10 mouse cellular contexts compared by ENCODE assay signal in genomic region chr4:119125577-119126270, GRCm38 (mm10). TPM values are rescaled to one million over a fixed set of nuclear protein-coding genes. Genes with fewer than 3 reads are reported as not detected.
DNase-seq lines count a peak whose midpoint lies in the region; ATAC-seq and TF ChIP-seq lines count a peak whose summit lies in the region.
"Had no signal": no experiment of that assay in that cellular context is flagged by ENCODE, and none has a peak within 500 bp of the region (broad histone marks: within the 10 kb centered on the region; RNA-seq: fewer than 3 reads in every experiment).

No protein-coding gene starts in this region.

- no peaks in the 10 kb centered on the region for H3K27me3 ChIP-seq in intestine, embryonic 15.5 days (replicated peaks)
- H3K27me3 ChIP-seq in intestine, embryonic 16.5 days (replicated peaks; ENCODE audit: control insufficient read depth, insufficient read depth, low read length), result no peaks in the 10 kb centered on the region
- H3K27me3 ChIP-seq in CH12.LX (replicated peaks), result no peaks in the 10 kb centered on the region
- H3K27me3 ChIP-seq in embryonic facial prominence, embryonic 10.5 days (replicated peaks; ENCODE audit: low read depth, poor library complexity, severe bottlenecking), result no peaks in the 10 kb centered on the region
- no peaks in the 10 kb centered on the region for H3K27me3 ChIP-seq in kidney, embryonic 15.5 days
- H3K27me3 ChIP-seq: midbrain, embryonic 13.5 days had no signal

- H3K9me3 ChIP-seq in intestine, embryonic 15.5 days, result no peaks in the 10 kb centered on the region
- no peaks in the 10 kb centered on the region for H3K9me3 ChIP-seq in intestine, embryonic 16.5 days (ENCODE audit: control insufficient read depth, low read length)
- H3K9me3 ChIP-seq in CH12.LX (replicated peaks; ENCODE audit: low read length), result no peaks in the 10 kb centered on the region
- no peaks in the 10 kb centered on the region for H3K9me3 ChIP-seq in embryonic facial prominence, embryonic 10.5 days
- H3K9me3 ChIP-seq in kidney, embryonic 15.5 days (replicated peaks), result no peaks in the 10 kb centered on the region
- H3K9me3 ChIP-seq: midbrain, embryonic 13.5 days had no signal

- in situ Hi-C loops in CH12.LX (cut with MboI; ENCODE audit: low pct_ligation_motif_present, low pct_unique_long_range_greater_than_20kb, low sequenced_read_pairs), result loop anchor here (10.0 kb wide), 1 partner anchor 121 kb away; no protein-coding TSS in a partner anchor

- H3K4me2 ChIP-seq in intestine, embryonic 15.5 days (replicated peaks), result no peak overlapping the region
- no peak overlapping the region for H3K4me2 ChIP-seq in intestine, embryonic 16.5 days (ENCODE audit: low read depth, low read length)
- H3K4me2 ChIP-seq in CH12.LX (ENCODE audit: insufficient read depth, low read depth, poor library complexity, severe bottlenecking), result no peak overlapping the region
- no peak overlapping the region for H3K4me2 ChIP-seq in kidney, embryonic 15.5 days
- H3K4me2 ChIP-seq: midbrain, embryonic 13.5 days had no signal

- no peak overlapping the region for H3K9ac ChIP-seq in intestine, embryonic 15.5 days
- no peak overlapping the region for H3K9ac ChIP-seq in intestine, embryonic 16.5 days (ENCODE audit: low read depth, low read length)
- H3K9ac ChIP-seq in CH12.LX (ENCODE audit: insufficient read depth, low read depth), result no peak overlapping the region
- H3K9ac ChIP-seq in kidney, embryonic 15.5 days, result no peak overlapping the region
- H3K9ac ChIP-seq: midbrain, embryonic 13.5 days had no signal

- ATAC-seq in intestine, embryonic 15.5 days, result no peak
- ATAC-seq in intestine, embryonic 16.5 days, result no peak
- no peak for ATAC-seq in kidney, embryonic 15.5 days (replicated peaks; ENCODE audit: low FRiP score)
- ATAC-seq: midbrain, embryonic 13.5 days had no signal

- no peak for TF ChIP-seq RAD21 in CH12.LX (IDR thresholded peaks at IDR 0.05; ENCODE audit: low read depth, low read length)

- no peak for TF ChIP-seq CTCF in CH12.LX (conservative IDR thresholded peaks at IDR 0.05 in 1 of 2, IDR thresholded peaks at IDR 0.05 in 1 of 2; ENCODE audit: low read depth in 2 of 2, low read length in 2 of 2)

- H3K79me2 ChIP-seq in CH12.LX (replicated peaks; ENCODE audit: control insufficient read depth, extremely low read depth, insufficient read depth, poor library complexity, severe bottlenecking), result no peaks in the 10 kb centered on the region
- peaks cover 71% of the 10 kb centered on the region for H3K79me2 ChIP-seq in macrophage (ENCODE audit: inconsistent target)

- dilution Hi-C loops in CH12.LX (cut with MboI; ENCODE audit: extremely low pct_ligation_motif_present, extremely low pct_unique_long_range_greater_than_20kb, low sequenced_read_pairs), result no loop called here

- no peak for TF ChIP-seq EP300 in CH12.LX (IDR thresholded peaks at IDR 0.05; ENCODE audit: low read length)

- H3K4me1 ChIP-seq in intestine, embryonic 15.5 days (replicated peaks), result peaks cover 16% of the 10 kb centered on the region
- peaks cover 29% of the 10 kb centered on the region for H3K4me1 ChIP-seq in intestine, embryonic 16.5 days (ENCODE audit: control insufficient read depth, insufficient read depth, low read length)
- peaks cover 24 to 81% of the 10 kb centered on the region in 2 experiments for H3K4me1 ChIP-seq in CH12.LX (ENCODE audit: control insufficient read depth in 1 of 2, insufficient read depth in 2 of 2)
- peaks cover 36% of the 10 kb centered on the region for H3K4me1 ChIP-seq in embryonic facial prominence, embryonic 10.5 days
- peaks cover 17% of the 10 kb centered on the region for H3K4me1 ChIP-seq in kidney, embryonic 15.5 days
- H3K4me1 ChIP-seq: midbrain, embryonic 13.5 days had no signal

- H3K27ac ChIP-seq in intestine, embryonic 15.5 days, result peak overlapping the region; percentile 9; the same call in 1 of the 2 replicates
- H3K27ac ChIP-seq in intestine, embryonic 16.5 days (ENCODE audit: low read length), result no peak overlapping the region
- H3K27ac ChIP-seq in CH12.LX (ENCODE audit: insufficient read depth, low read depth), result peak overlapping the region; percentile 12; the same call in 1 of the 2 replicates
- H3K27ac ChIP-seq in embryonic facial prominence, embryonic 10.5 days (replicated peaks), result 0 out of 2 replicates have a peak overlapping the region, but pooled peaks have one; percentile 10
- peak overlapping the region; percentile 91 for H3K27ac ChIP-seq in macrophage
- no peak overlapping the region for H3K27ac ChIP-seq in kidney, embryonic 15.5 days
- H3K27ac ChIP-seq: midbrain, embryonic 13.5 days had no signal

- 75% methylated on average over 9 of the region's 9 CpGs for WGBS in intestine, embryonic 15.5 days
- 76% methylated on average over 9 of the region's 9 CpGs for WGBS in intestine, embryonic 16.5 days
- 84% methylated on average over 9 of the region's 9 CpGs for WGBS in embryonic facial prominence, embryonic 10.5 days
- WGBS in macrophage (ENCODE audit: missing documents), result 17% methylated on average over 9 of the region's 9 CpGs
- WGBS in kidney, embryonic 15.5 days, result 77% methylated on average over 9 of the region's 9 CpGs

- no peak for DNase-seq in CH12.LX (ENCODE audit: extremely low read depth)
- DNase-seq in embryonic facial prominence, embryonic 10.5 days (ENCODE audit: low spot score), result no peak
- no peak for DNase-seq in frontal cortex, adult 2 months (ENCODE audit: extremely low spot score in 1 of 2, low spot score in 1 of 2)
- no peak for DNase-seq in kidney, adult 9 months
- DNase-seq: thymus, postnatal 25 days had no signal

- TF ChIP-seq POLR2A in CH12.LX (IDR thresholded peaks at IDR 0.05; ENCODE audit: low read depth, low read length), result no peak

- H3K36me3 ChIP-seq in intestine, embryonic 15.5 days, result peaks cover 28% of the 10 kb centered on the region
- H3K36me3 ChIP-seq in intestine, embryonic 16.5 days (ENCODE audit: control insufficient read depth, insufficient read depth, low read length), result peaks cover 9% of the 10 kb centered on the region; the same call in 1 of the 2 replicates
- H3K36me3 ChIP-seq in CH12.LX (replicated peaks in 1 of 2; ENCODE audit: control insufficient read depth in 1 of 2, insufficient read depth in 1 of 2, low read length in 1 of 2), result peaks cover 35 to 88% of the 10 kb centered on the region in 2 experiments
- peaks cover 100% of the 10 kb centered on the region for H3K36me3 ChIP-seq in embryonic facial prominence, embryonic 10.5 days (replicated peaks)
- H3K36me3 ChIP-seq in macrophage (ENCODE audit: inconsistent target), result no peaks in the 10 kb centered on the region
- H3K36me3 ChIP-seq in kidney, embryonic 15.5 days, result peaks cover 75% of the 10 kb centered on the region

- no peak overlapping the region for H3K4me3 ChIP-seq in intestine, embryonic 15.5 days (replicated peaks)
- no peak overlapping the region for H3K4me3 ChIP-seq in intestine, embryonic 16.5 days (ENCODE audit: low read length)
- no peak overlapping the region for H3K4me3 ChIP-seq in CH12.LX (replicated peaks in 1 of 3; ENCODE audit: low read depth in 2 of 3, low read length in 2 of 3, poor library complexity in 1 of 3)
- no peak overlapping the region for H3K4me3 ChIP-seq in embryonic facial prominence, embryonic 10.5 days
- no peak overlapping the region for H3K4me3 ChIP-seq in macrophage (ENCODE audit: inconsistent target)
- H3K4me3 ChIP-seq in kidney, embryonic 15.5 days (replicated peaks), result no peak overlapping the region
- H3K4me3 ChIP-seq: midbrain, embryonic 13.5 days had no signal

TF ChIP-seq in CH12.LX, 34 proteins besides CTCF, POLR2A, EP300 and RAD21 (continues in another document):
- TF ChIP-seq PAX5 (IDR thresholded peaks at IDR 0.05; ENCODE audit: low read length), result no peak
- no peak for TF ChIP-seq ZMIZ1 (IDR thresholded peaks at IDR 0.05; ENCODE audit: low read depth, low read length)
- TF ChIP-seq ETS1 (conservative IDR thresholded peaks at IDR 0.05; ENCODE audit: low read depth, low read length), result no peak
- TF ChIP-seq ELF1 (IDR thresholded peaks at IDR 0.05; ENCODE audit: low read depth, low read length), result no peak
- TF ChIP-seq MYC (IDR thresholded peaks at IDR 0.05; ENCODE audit: low read depth, low read length), result no peak
- TF ChIP-seq POLR2AphosphoS2 (IDR thresholded peaks at IDR 0.05; ENCODE audit: low read depth, low read length), result no peak
- no peak for TF ChIP-seq SMC3 (IDR thresholded peaks at IDR 0.05; ENCODE audit: low read depth, low read length)

RNA-seq across cellular contexts. Expression of gene Slc2a1, which starts 17.2 kb away (rescaled TPM):
- 132 and 136 TPM in 2 replicates for polyA plus RNA-seq in intestine, embryonic 15.5 days (2015; fragmentation: Nextera tagmentation; extraction: Ambion mirVana)
- 149 and 156 TPM in 2 replicates for polyA plus RNA-seq in intestine, embryonic 16.5 days (2015; fragmentation: Nextera tagmentation; extraction: Ambion mirVana)
- 26.8 and 46.2 TPM in 2 replicates for total RNA-seq in CH12.LX (2012; rRNA removed)
- 55.3 and 64.9 TPM in 2 replicates for total RNA-seq in CH12.LX (2014; rRNA removed)
- polyA plus RNA-seq in CH12.LX (2012; ENCODE audit: insufficient read length, low read depth), result 30.5 and 33.4 TPM in 2 replicates
- polyA plus RNA-seq in embryonic facial prominence, embryonic 10.5 days (2016; fragmentation: Nextera tagmentation; extraction: Ambion mirVana), result 140 and 166 TPM in 2 replicates
- 10 to 100 TPM in 9 of 26 experiments, 1 to 10 TPM in 17; 4.2 to 20.1 (median 7.7) TPM for total RNA-seq in macrophage (2018; cell fraction: chromatin; rRNA removed)
- 10 to 100 TPM in 12 of 26 experiments, 1 to 10 TPM in 14; 7.0 to 33.1 (median 9.9) TPM for total RNA-seq in macrophage (2018; cell fraction: cytosol; rRNA removed)
- total RNA-seq in macrophage (2018; cell fraction: nucleus; rRNA removed), result 10 to 100 TPM; 10.4 to 34.0 (median 18.2) TPM
- 5.5 to 14.5 TPM (median 7.5 TPM) in 3 replicates for polyA plus RNA-seq in macrophage (2018)
- polyA plus RNA-seq in frontal cortex, adult 2 months (2012; rRNA removed), result 98.9 and 106 TPM in 2 replicates
- polyA plus RNA-seq in kidney, embryonic 15.5 days (2015; fragmentation: Nextera tagmentation; extraction: Ambion mirVana), result 78.5 and 91.6 TPM in 2 replicates

RNA-seq across cellular contexts. Expression of gene Zfp691, which starts 48.3 kb away (rescaled TPM):
- 5.2 and 6.6 TPM in 2 replicates for polyA plus RNA-seq in intestine, embryonic 15.5 days (2015; fragmentation: Nextera tagmentation; extraction: Ambion mirVana)
- polyA plus RNA-seq in intestine, embryonic 16.5 days (2015; fragmentation: Nextera tagmentation; extraction: Ambion mirVana), result 4.3 and 5.0 TPM in 2 replicates
- total RNA-seq in CH12.LX (2012; rRNA removed) (4.6 and 4.7 TPM in 2 replicates), CH12.LX (2014; rRNA removed) (2.3 and 3.2 TPM in 2 replicates)
- polyA plus RNA-seq in CH12.LX (2012; ENCODE audit: insufficient read length, low read depth) (3.8 and 4.0 TPM in 2 replicates), macrophage (2018) (1.2 to 2.2 TPM (median 1.6 TPM) in 3 replicates)
- polyA plus RNA-seq in embryonic facial prominence, embryonic 10.5 days (2016; fragmentation: Nextera tagmentation; extraction: Ambion mirVana), result 11.4 and 13.9 TPM in 2 replicates
- total RNA-seq in macrophage (2018; cell fraction: chromatin; rRNA removed), result 1 to 10 TPM in 18 of 26 experiments, under 1 TPM in 5, not detected in 3; 0.33 to 7.1 (median 2.2) TPM
- 1 to 10 TPM in 19 of 26 experiments, under 1 TPM in 7; 0.47 to 2.8 (median 1.4) TPM for total RNA-seq in macrophage (2018; cell fraction: cytosol; rRNA removed)
- total RNA-seq in macrophage (2018; cell fraction: nucleus; rRNA removed), result 1 to 10 TPM in 21 of 26 experiments, under 1 TPM in 5; 0.42 to 8.2 (median 2.4) TPM
- 7.1 and 8.0 TPM in 2 replicates for polyA plus RNA-seq in frontal cortex, adult 2 months (2012; rRNA removed)
- polyA plus RNA-seq in kidney, embryonic 15.5 days (2015; fragmentation: Nextera tagmentation; extraction: Ambion mirVana), result 9.6 and 13.6 TPM in 2 replicates

Comparison
In these comparisons a context has a peak if more than half of its experiments do, and no peak if none do; other contexts are left out.
1. H3K27ac ChIP-seq: peak in intestine, embryonic 15.5 days (single experiment), CH12.LX (single experiment), embryonic facial prominence, embryonic 10.5 days (single experiment) and macrophage (single experiment); none in intestine, embryonic 16.5 days (single experiment) and kidney, embryonic 15.5 days (single experiment).